Mouse (Mus musculus) small intestine, adult 2 months (tissue): Measurements from ENCODE around the gene Cables2.

Experiments
- CTCF ChIP-seq: fragments of 200-500 bp; IDR thresholded peaks from 2 replicates; pipeline ENCODE4 v1.5.1; 2012; ENCODE audit warnings: low read depth, mild to moderate bottlenecking, control low read depth, inconsistent platforms, low read length, moderate library complexity, mixed read lengths; ENCODE audit not compliant: insufficient replicate concordance, insufficient read length; ENCODE audit errors: extremely low read depth
- POLR2A ChIP-seq: fragments of 200-500 bp; IDR thresholded peaks from 2 replicates; pipeline ENCODE4 v1.6.1; 2012; ENCODE audit warnings: low read depth, mild to moderate bottlenecking, control low read depth, inconsistent platforms, low read length, moderate library complexity

DNA sequence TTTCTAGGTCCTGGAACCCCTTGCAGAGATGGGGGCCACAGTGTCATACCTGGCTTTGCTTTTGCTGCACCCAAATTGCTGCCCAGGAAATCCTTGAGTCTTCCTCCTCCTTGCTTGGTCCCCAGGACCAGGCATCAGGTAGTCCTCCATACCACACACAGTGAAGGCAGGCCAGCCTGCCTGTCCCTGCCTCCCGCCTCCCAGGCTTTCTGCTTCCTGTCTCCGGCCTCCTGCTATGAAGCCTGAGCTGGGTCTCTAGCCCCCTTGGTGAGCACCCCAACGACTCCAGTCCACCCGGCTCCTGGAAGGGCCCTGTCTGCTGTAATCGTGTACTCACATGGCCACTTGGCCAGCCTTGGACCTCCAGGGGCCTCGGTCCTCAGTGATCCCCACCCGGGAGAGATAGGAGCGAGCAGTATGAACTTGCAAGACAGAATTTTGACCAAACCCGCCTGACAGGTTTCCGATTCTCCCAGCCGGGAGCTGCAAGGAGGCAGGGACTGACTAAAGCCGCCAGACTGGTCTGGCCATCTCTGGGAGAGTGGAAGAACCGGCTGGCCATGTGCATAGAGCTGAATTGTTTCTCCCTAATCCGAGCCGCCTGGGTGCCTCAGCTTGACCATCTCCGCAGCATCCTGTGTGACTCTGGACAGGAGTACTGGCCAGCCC is 16.3 kb upstream of the Cables2 start, which contains the start of gene Rbbp8nl:
- TF ChIP-seq POLR2A = no peak
- no peak for TF ChIP-seq CTCF
